Mouse (Mus musculus): ENCODE results near the gene Gatad2a. TPM values are rescaled to one million over a fixed set of nuclear protein-coding genes. Genes with fewer than 3 reads are reported as not detected.

Gatad2a gene
- polyA plus RNA-seq, 1 experiment from 2014 or later = 27.2 TPM

DNA sequence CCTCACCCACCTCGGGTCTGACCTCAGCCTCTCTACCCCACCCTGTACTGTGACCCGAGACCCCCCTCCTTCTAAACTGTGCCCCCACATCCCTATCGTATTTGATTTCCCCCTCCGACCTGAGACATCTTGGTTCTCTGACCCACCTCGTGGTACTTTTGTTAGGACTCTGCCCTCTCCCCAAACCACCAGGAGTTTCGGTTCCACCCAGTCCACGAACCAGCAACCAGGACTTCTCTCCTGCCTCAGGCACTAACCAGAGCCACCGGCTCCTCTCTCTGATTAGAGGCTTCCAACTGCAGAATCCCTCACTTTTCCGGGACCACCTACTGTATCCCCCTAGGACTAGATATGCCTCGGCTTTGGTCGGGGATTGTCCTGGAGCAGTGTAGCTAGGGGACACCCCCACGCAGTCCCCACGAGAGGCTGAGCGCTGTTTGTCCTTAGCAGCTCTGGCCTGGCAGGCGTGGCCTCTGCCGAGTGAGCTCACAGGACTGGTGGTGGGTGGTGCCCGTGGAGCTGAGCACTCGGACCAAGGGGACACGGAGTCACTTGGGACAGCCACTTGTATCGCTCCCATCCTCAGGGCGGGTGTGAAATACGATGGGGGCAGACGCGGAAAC is 107.8 kb downstream of the Gatad2a start:
- peaks cover 38% of the 10 kb centered on the region for H3K4me1 ChIP-seq
- no peak overlapping the region for H3K27ac ChIP-seq
- H3K36me3 ChIP-seq (replicated peaks) = no peaks in the 10 kb centered on the region
- peaks cover 72% of the 10 kb centered on the region for H3K27me3 ChIP-seq (replicated peaks)
- H3K4me3 ChIP-seq = peak overlapping the region; percentile 27
- 5% methylated on average over 24 of the region's 24 CpGs for WGBS
- H3K9me3 ChIP-seq = no peaks in the 10 kb centered on the region
- H3K4me2 ChIP-seq = peak overlapping the region; percentile 45
- ATAC-seq (replicated peaks) = 0 out of 2 replicates have a peak, but pooled peaks have one; percentile 9
- H3K9ac ChIP-seq = no peak overlapping the region

- Histone ChIP-seq H3K4me1 (peaks cover 38% of the 10 kb centered on the region), H3K4me3 (peak within 1 kb of the TSS; percentile 27), H3K36me3 (replicated peaks) (no peaks in the 10 kb centered on the region), H3K27ac (no peak within 1 kb of the TSS), H3K9ac (no peak within 1 kb of the TSS), H3K9me3 (no peaks in the 10 kb centered on the region), H3K4me2 (peak within 1 kb of the TSS; percentile 45), H3K27me3 (replicated peaks) (peaks cover 80% of the 10 kb centered on the region)
- ATAC-seq (replicated peaks) = no peak
- under 1% methylated on average over 60 of the region's 60 CpGs for WGBS
Measured at GRCm38 (mm10) chr8:69887289-69888243, 108.6 kb downstream of the Gatad2a start, which contains the start of gene Cilp2. TSS of gene Cilp2 (minus strand) at chr8:69887687.

DNA sequence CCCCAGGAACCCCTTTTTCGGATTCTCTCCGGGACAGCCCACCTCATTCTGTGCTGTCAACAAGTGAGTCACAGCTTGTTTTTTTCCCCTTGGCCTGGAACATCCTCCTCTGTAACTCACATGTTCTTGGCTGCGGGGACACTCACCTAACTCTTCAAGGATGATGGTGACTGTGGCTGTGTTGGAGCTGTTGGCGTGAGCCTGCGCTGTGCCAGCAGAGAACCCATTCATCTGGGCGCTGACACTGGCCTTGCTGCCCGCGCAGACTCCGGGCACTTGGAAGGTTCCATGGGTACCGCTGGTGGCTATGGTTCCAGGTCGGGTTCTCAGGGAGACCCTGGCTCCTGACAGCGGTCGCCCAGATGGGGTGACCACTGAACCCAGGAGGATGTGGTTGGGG is 112.0 kb downstream of the Gatad2a start:
- Histone ChIP-seq H3K27me3 (replicated peaks) (peaks cover 100% of the 10 kb centered on the region), H3K9ac (no peak overlapping the region), H3K4me2 (no peak overlapping the region), H3K36me3 (replicated peaks) (no peaks in the 10 kb centered on the region), H3K4me1 (peaks cover 49% of the 10 kb centered on the region), H3K4me3 (no peak overlapping the region), H3K27ac (no peak overlapping the region), H3K9me3 (no peaks in the 10 kb centered on the region)
- ATAC-seq (replicated peaks) = no peak
- WGBS = 56% methylated on average over 13 of the region's 13 CpGs

- no peak overlapping the region for H3K27ac ChIP-seq
- H3K9ac ChIP-seq = no peak overlapping the region
- whole genome bisulfite sequencing = 12% methylated on average over 52 of the region's 52 CpGs
- peak; percentile 12; the same call in 1 of the 2 replicates for ATAC-seq (replicated peaks)
- no peaks in the 10 kb centered on the region for H3K36me3 ChIP-seq (replicated peaks)
- H3K9me3 ChIP-seq = no peaks in the 10 kb centered on the region
- H3K4me3 ChIP-seq = peak overlapping the region; percentile 42
- peaks cover 91% of the 10 kb centered on the region for H3K27me3 ChIP-seq (replicated peaks)
- H3K4me1 ChIP-seq = peaks cover 38% of the 10 kb centered on the region
- peak overlapping the region; percentile 49 for H3K4me2 ChIP-seq
Measured at GRCm38 (mm10) chr8:69882833-69883600, 113.2 kb downstream of the Gatad2a start.

DNA sequence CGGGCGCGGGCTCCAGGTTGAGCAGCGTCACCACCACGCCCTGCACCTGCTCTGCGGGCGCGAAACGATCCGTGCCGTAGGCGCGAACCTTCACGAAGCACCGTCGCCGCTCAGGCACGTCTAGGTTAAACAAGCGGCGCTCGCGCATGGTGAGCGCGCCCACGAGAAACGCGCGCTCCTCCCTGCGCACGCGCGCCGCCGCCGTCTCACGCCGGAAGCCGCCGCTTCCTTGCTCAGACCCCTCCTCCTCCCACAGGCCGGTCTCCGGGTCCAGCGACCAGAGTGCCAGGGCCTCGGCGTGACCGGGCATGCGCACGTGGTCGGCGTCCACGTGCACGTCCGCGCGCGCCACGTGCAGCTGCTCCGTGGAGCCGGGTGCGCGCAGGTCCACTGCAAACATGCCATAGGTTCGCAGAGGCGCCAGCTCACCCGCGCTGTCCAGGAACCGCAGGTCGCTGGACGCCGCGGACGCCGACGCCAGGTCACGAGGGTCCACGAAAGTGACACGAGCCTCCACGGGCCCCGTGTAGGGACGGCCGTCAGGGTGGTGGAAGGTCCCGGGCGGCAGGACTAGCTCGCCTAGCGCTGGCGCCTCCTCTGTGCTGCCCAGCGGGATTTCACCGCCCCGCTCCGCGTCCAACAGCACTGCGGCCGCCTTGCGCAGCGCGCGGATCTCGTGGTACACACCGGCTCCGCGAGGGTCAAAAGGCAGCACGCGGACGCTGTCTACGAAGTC is 114.0 kb downstream of the Gatad2a start:
- WGBS = 3% methylated on average over 98 of the region's 103 CpGs
- Histone ChIP-seq H3K27ac (no peak overlapping the region), H3K27me3 (replicated peaks) (peaks cover 82% of the 10 kb centered on the region), H3K36me3 (replicated peaks) (no peaks in the 10 kb centered on the region), H3K9ac (peak overlapping the region; percentile 17; the same call in 1 of the 2 replicates), H3K4me3 (peak overlapping the region; percentile 42), H3K9me3 (no peaks in the 10 kb centered on the region), H3K4me1 (peaks cover 30% of the 10 kb centered on the region; the same call in 1 of the 2 replicates), H3K4me2 (peak overlapping the region; percentile 49)
- ATAC-seq (replicated peaks) = peak; percentile 81

GRCm38 (mm10) chr8:69881261-69881865 is 114.8 kb downstream of the Gatad2a start:
- H3K9ac ChIP-seq = 0 out of 2 replicates have a peak overlapping the region, but pooled peaks have one; percentile 17
- H3K4me3 ChIP-seq = peak overlapping the region; percentile 42
- H3K27ac ChIP-seq = no peak overlapping the region
- ATAC-seq (replicated peaks) = peak; percentile 15
- peaks cover 22% of the 10 kb centered on the region; the same call in 1 of the 2 replicates for H3K4me1 ChIP-seq
- no peaks in the 10 kb centered on the region for H3K36me3 ChIP-seq (replicated peaks)
- 20% methylated on average over 79 of the region's 79 CpGs for WGBS
- no peaks in the 10 kb centered on the region for H3K9me3 ChIP-seq
- peaks cover 74% of the 10 kb centered on the region for H3K27me3 ChIP-seq (replicated peaks)
- H3K4me2 ChIP-seq = peak overlapping the region; percentile 49

GRCm38 (mm10) chr8:69880841-69881240 is 115.3 kb downstream of the Gatad2a start:
- Histone ChIP-seq H3K4me3 (peak overlapping the region; percentile 42), H3K4me2 (peak overlapping the region; percentile 49), H3K9ac (no peak overlapping the region), H3K27me3 (replicated peaks) (peaks cover 69% of the 10 kb centered on the region), H3K4me1 (peaks cover 17% of the 10 kb centered on the region; the same call in 1 of the 2 replicates), H3K9me3 (no peaks in the 10 kb centered on the region), H3K27ac (no peak overlapping the region), H3K36me3 (replicated peaks) (no peaks in the 10 kb centered on the region)
- ATAC-seq (replicated peaks) = no peak
- 10% methylated on average over 37 of the region's 37 CpGs for WGBS

- WGBS = 63% methylated on average over 8 of the region's 8 CpGs
- Histone ChIP-seq H3K27me3 (replicated peaks) (peaks cover 57% of the 10 kb centered on the region), H3K4me2 (peak overlapping the region; percentile 49; the same call in 1 of the 2 replicates), H3K9me3 (no peaks in the 10 kb centered on the region), H3K36me3 (replicated peaks) (no peaks in the 10 kb centered on the region), H3K9ac (no peak overlapping the region), H3K4me3 (no peak overlapping the region), H3K27ac (no peak overlapping the region), H3K4me1 (peaks cover 15% of the 10 kb centered on the region; the same call in 1 of the 2 replicates)
- ATAC-seq (replicated peaks) = no peak
Measured at GRCm38 (mm10) chr8:69879678-69880077, 116.5 kb downstream of the Gatad2a start.

GRCm38 (mm10) chr8:69877992-69878391 is 118.2 kb downstream of the Gatad2a start:
- no peaks in the 10 kb centered on the region for H3K36me3 ChIP-seq (replicated peaks)
- H3K9ac ChIP-seq = no peak overlapping the region
- peaks cover 15% of the 10 kb centered on the region; the same call in 1 of the 2 replicates for H3K4me1 ChIP-seq
- no peaks in the 10 kb centered on the region for H3K9me3 ChIP-seq
- ATAC-seq (replicated peaks) = no peak
- H3K27me3 ChIP-seq (replicated peaks) = peaks cover 41% of the 10 kb centered on the region
- H3K4me3 ChIP-seq = no peak overlapping the region
- 68% methylated on average over 3 of the region's 3 CpGs for WGBS
- H3K4me2 ChIP-seq = no peak overlapping the region
- no peak overlapping the region for H3K27ac ChIP-seq

DNA sequence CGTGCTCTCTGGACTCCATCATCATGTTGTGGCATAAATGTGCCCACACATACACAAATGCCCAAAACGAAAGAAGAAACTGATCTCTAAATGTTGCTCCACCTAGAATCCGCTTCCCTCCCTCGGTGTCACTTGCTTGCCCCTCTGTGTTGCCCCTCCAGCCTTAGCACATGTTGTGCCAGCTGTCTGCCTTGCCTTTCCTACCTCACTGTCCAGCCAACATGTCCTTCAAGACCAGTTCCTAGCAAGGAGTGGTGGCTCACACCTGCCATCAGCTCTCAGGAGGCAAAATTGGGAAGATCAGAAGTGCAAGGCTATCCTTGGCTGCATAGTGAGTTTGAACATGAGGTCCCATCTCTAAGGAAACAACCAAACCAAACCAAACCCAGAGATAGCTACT is 118.8 kb downstream of the Gatad2a start:
- H3K9me3 ChIP-seq = no peaks in the 10 kb centered on the region
- WGBS = 81% methylated on average over 4 of the region's 4 CpGs
- no peak for ATAC-seq (replicated peaks)
- peaks cover 15% of the 10 kb centered on the region; the same call in 1 of the 2 replicates for H3K4me1 ChIP-seq
- H3K27ac ChIP-seq = no peak overlapping the region
- no peak overlapping the region for H3K4me3 ChIP-seq
- no peak overlapping the region for H3K4me2 ChIP-seq
- peaks cover 35% of the 10 kb centered on the region for H3K27me3 ChIP-seq (replicated peaks)
- no peak overlapping the region for H3K9ac ChIP-seq
- no peaks in the 10 kb centered on the region; the same call in 1 of the 2 replicates for H3K36me3 ChIP-seq (replicated peaks)

DNA sequence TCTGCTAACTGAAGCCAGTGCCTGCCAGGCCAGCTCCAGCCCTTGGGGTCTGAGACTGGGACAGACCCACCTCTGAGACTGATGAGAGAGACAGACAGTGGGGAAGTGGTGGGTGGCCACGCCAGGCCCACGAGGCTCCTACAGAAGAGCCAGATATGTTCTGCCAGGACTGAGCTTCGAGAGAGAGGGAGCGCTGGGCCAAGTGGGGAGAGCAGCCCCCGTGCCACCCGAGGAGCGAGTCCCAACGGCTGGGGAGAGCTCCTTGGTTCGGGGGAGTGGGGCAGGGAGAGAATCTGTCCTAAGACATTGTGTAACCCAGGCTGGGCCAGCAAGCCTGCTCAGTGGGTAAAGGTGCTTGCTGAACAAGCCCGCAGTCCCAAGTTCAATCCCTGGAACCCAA is 119.2 kb downstream of the Gatad2a start:
- Histone ChIP-seq H3K4me3 (no peak overlapping the region), H3K4me2 (no peak overlapping the region), H3K9ac (no peak overlapping the region), H3K9me3 (no peaks in the 10 kb centered on the region), H3K27ac (no peak overlapping the region), H3K27me3 (replicated peaks) (peaks cover 30% of the 10 kb centered on the region), H3K4me1 (peaks cover 14% of the 10 kb centered on the region; the same call in 1 of the 2 replicates), H3K36me3 (replicated peaks) (no peaks in the 10 kb centered on the region; the same call in 1 of the 2 replicates)
- no peak for ATAC-seq (replicated peaks)
- 79% methylated on average over 10 of the region's 10 CpGs for WGBS
